Mouse (Mus musculus) liver, embryonic 14.5 days (tissue): ENCODE data around the gene Syne2.

Source experiments
- CTCF ChIP-seq: IDR thresholded peaks from 2 replicates; pipeline ENCODE4 v1.5.1; 2016; ENCODE audit warnings: antibody characterized with exemption, low read depth, control low read depth
- EP300 ChIP-seq: IDR thresholded peaks from 2 replicates; pipeline ENCODE4 v1.6.1; 2016; ENCODE audit warnings: antibody characterized with exemption, low read depth

DNA sequence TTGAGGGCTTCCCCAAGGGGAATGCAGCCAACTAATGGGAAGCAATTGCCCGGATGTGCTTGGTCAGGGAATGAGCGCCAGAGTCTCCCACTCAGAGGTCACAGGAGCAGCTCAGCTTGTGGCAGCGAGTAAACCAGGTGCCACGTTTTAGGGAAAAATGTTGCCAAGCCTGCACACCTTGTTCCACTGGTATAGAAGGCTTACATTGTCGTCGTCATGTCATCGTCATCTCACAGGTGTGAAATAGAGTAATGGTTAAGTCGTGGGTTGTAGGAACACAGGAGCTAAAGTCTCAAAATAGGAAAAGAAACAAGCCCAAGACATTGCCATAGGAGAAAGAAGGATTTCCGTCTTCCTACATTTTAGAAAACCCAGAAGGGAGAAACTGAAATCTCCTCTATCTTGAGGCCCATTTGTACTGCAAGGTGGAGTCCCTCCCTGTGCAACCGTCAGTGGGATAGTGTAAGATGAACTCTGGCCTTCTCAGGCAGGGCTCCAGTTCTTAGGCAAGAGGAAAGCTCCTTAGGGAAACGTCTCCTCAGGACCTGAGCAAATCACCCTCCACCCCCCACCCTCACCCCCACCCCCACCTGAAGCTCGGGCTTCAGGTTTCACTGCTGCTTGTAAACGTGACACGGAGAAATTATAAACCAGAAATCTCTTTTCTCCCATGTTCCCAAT is 263.1 kb downstream of the Syne2 start:
- TF ChIP-seq CTCF (no peak), EP300 (no peak)
